Mouse (Mus musculus) neutrophil, adult 83 days (primary cell): Measurements from ENCODE around the gene Mob2. TPM values are rescaled to one million over a fixed set of nuclear protein-coding genes. Genes with fewer than 3 reads are reported as not detected.

Experiments used
- total RNA-seq, 2 experiments: library from RNA; stranded (reverse); gene quantifications; one replicate each; pipeline ENCODE4 v1.2.4; 2023

The Mob2 gene
- total RNA-seq: 10 to 100 TPM; 30.0 to 32.4 TPM

GRCm38 (mm10) chr7:142060931-142061565 is at the start of gene Mob2:
Gene Mob2 (minus strand): TSS chr7:142061065.

GRCm38 (mm10) chr7:142095183-142095931 is 34.5 kb upstream of the Mob2 start, which contains the start of gene Dusp8:
Gene Dusp8 (minus strand): TSS chr7:142095843.

Other genes with a start within 250 kb of the Mob2 start
- under 1 TPM in 1 of 2 experiments, not detected in 1; 0.02 TPM for gene Muc5b, start 222.0 kb downstream of the Mob2 start, total RNA-seq
- 10 to 100 TPM; 53.8 to 56.1 TPM for gene Tollip, start 142.6 kb downstream of the Mob2 start, total RNA-seq
- gene Brsk2, start 111.3 kb downstream of the Mob2 start, total RNA-seq: not detected
- gene Dusp8, start 34.8 kb upstream of the Mob2 start, total RNA-seq: 1 to 10 TPM in 1 of 2 experiments, under 1 TPM in 1; 0.82 to 1.6 TPM
- gene Gm45618, start 59.7 kb upstream of the Mob2 start, total RNA-seq: not detected
- not detected for gene Gm39115, start 75.0 kb upstream of the Mob2 start, total RNA-seq
- gene Gm45337, start 83.5 kb upstream of the Mob2 start, total RNA-seq: not detected
- not detected for gene Gm29735, start 96.0 kb upstream of the Mob2 start, total RNA-seq
- gene Gm4553, start 104.7 kb upstream of the Mob2 start, total RNA-seq: not detected
- gene Krtap5-2, start 114.9 kb upstream of the Mob2 start, total RNA-seq: not detected
- gene Gm10153, start 129.3 kb upstream of the Mob2 start, total RNA-seq: not detected
- gene Krtap5-3, start 140.3 kb upstream of the Mob2 start, total RNA-seq: not detected
- not detected for gene Gm7579, start 150.8 kb upstream of the Mob2 start, total RNA-seq
- not detected for gene Krtap5-5, start 168.9 kb upstream of the Mob2 start, total RNA-seq
- not detected for gene Gm40460, start 180.0 kb upstream of the Mob2 start, total RNA-seq
- gene Gm2431, start 197.3 kb upstream of the Mob2 start, total RNA-seq: not detected
- not detected for gene Gm4559, start 213.3 kb upstream of the Mob2 start, total RNA-seq
- not detected for gene Krtap5-1, start 236.1 kb upstream of the Mob2 start, total RNA-seq
- not detected for gene Krtap5-4, start 242.5 kb upstream of the Mob2 start, total RNA-seq